Mouse (Mus musculus): ENCODE measurements at regions not wholly inside any gene's neighbourhood (a gene's known extent, or its start where the extent isn't known, plus 50 kb on each side); places are given as distances from the start of the nearest gene placed in this dataset.

DNA sequence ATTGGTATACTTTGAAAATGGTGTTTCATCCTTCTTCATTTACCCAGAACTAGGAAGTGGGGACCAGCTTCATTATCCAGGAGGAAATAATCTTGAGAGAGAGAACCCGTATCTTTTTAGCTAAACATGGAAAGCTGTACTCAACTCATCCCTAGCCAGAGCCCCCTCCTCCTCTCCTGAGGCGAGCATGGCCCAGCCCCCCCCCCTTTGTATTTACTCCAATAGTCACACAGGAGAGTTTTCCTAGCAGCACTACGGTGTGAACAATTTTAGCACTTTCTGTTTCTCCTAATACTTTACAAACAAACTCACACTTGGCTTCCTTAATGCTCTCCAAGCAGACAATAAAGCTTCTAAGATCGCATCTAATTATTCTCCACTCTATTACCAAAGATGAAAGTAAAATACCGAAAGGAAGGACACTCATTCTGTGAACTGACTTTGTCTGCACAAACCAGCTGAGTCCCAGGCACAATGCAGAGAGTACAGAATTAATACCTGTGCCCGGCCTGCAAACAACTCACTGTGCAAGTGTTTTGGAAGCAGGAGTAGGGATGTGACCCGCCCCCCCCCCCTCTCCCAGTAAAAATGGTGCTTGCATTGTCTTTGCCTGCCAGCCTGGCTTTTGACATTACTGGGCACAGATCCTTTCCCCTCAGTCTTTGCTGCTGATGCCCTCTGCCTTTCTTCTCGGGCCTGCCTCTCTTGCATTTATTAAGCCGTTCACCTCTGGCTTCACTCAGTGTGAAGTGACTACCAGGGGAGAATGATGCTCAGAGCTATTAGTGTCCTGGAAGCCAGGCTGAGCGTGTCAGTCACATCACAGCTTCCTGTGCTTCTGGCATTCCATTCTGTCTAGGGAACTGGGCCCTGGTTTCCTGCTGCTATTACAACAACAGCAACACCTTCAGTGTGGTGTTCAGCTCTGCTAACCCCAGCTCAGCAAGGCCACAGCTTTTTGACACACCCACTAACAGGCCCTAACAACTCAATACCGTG is 107.9 kb downstream of the Dad1 start:
- no peak for DNase-seq (ENCODE audit: low spot score)
- WGBS: 41% methylated on average over 11 of the region's 11 CpGs
- Histone ChIP-seq H3K4me1 (replicated peaks; ENCODE audit: control insufficient read depth, insufficient read depth, low read length) (no peaks in the 10 kb centered on the region; the same call in 1 of the 2 replicates), H3K27me3 (replicated peaks; ENCODE audit: control insufficient read depth, insufficient read depth, low read length) (no peaks in the 10 kb centered on the region), H3K9me3 (ENCODE audit: control insufficient read depth, low read length) (no peaks in the 10 kb centered on the region), H3K4me3 (ENCODE audit: low read depth, low read length) (no peak overlapping the region), H3K9ac (ENCODE audit: low read length) (no peak overlapping the region), H3K27ac (ENCODE audit: low read depth) (no peak overlapping the region), H3K36me3 (ENCODE audit: control insufficient read depth, insufficient read depth, low read length) (no peaks in the 10 kb centered on the region), H3K4me2 (ENCODE audit: low read length) (no peak overlapping the region)
- ATAC-seq (replicated peaks; ENCODE audit: low FRiP score, low TSS enrichment, low read depth): no peak

DNA sequence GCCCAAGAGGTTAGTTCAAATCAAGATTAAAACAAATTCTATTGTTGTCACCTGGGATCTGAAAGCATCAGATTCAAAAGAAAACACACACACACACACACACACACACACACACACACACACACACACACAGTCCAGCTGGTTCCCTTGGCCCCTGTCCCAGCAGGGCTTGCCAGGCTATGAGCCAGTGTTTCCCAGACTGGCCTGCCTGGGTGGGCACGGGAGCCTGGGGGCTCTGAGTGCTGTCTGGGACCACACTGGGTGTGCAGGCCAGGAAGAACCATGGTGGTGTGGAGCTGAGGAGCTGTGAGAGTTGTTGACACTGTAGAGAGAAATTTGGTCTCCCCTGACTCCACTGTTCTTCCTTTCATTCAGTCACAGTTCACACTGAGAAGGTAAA is 110.1 kb downstream of the Dad1 start:
- WGBS: 61% methylated on average over 1 of the region's 1 CpGs
- H3K9me3 ChIP-seq (ENCODE audit: control insufficient read depth, low read length): no peaks in the 10 kb centered on the region
- H3K27ac ChIP-seq (ENCODE audit: low read depth): no peak overlapping the region
- no peaks in the 10 kb centered on the region for H3K27me3 ChIP-seq (replicated peaks; ENCODE audit: control insufficient read depth, insufficient read depth, low read length)
- no peak for DNase-seq (ENCODE audit: low spot score)
- no peak for ATAC-seq (replicated peaks; ENCODE audit: low FRiP score, low TSS enrichment, low read depth)
- H3K4me2 ChIP-seq (ENCODE audit: low read length): no peak overlapping the region
- H3K9ac ChIP-seq (ENCODE audit: low read length): no peak overlapping the region
- no peaks in the 10 kb centered on the region; the same call in 1 of the 2 replicates for H3K4me1 ChIP-seq (replicated peaks; ENCODE audit: control insufficient read depth, insufficient read depth, low read length)
- H3K4me3 ChIP-seq (ENCODE audit: low read depth, low read length): no peak overlapping the region
- H3K36me3 ChIP-seq (ENCODE audit: control insufficient read depth, insufficient read depth, low read length): no peaks in the 10 kb centered on the region

DNA sequence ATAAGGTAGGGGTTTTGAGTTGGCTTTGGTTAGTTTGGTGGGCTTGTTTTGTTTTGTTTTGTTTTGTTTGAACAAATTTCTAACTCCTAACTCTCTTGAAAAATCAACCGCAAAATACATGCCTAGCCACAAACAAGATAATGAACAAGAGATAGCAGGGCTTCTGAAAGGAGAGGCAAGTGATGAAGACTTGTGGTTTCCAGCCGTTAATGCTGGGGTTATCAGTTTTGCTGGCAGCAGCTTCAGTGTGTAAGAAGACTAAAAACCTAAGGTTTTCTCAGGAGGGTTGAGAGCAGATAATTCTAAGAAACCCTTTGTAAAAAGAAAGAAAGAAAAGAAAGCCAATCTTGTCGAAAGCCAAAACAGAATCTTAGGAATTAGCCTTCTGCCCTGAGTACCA is 115.6 kb downstream of the Dad1 start:
- H3K27me3 ChIP-seq (replicated peaks; ENCODE audit: control insufficient read depth, insufficient read depth, low read length): no peaks in the 10 kb centered on the region
- no peak overlapping the region for H3K4me3 ChIP-seq (ENCODE audit: low read depth, low read length)
- H3K4me2 ChIP-seq (ENCODE audit: low read length): no peak overlapping the region
- H3K36me3 ChIP-seq (ENCODE audit: control insufficient read depth, insufficient read depth, low read length): no peaks in the 10 kb centered on the region
- H3K9ac ChIP-seq (ENCODE audit: low read length): no peak overlapping the region
- H3K27ac ChIP-seq (ENCODE audit: low read depth): no peak overlapping the region
- 83% methylated on average over 3 of the region's 3 CpGs for WGBS
- ATAC-seq (replicated peaks; ENCODE audit: low FRiP score, low TSS enrichment, low read depth) (no peak), DNase-seq (ENCODE audit: low spot score) (no peak)
- H3K4me1 ChIP-seq (replicated peaks; ENCODE audit: control insufficient read depth, insufficient read depth, low read length): no peaks in the 10 kb centered on the region
- H3K9me3 ChIP-seq (ENCODE audit: control insufficient read depth, low read length): no peaks in the 10 kb centered on the region

DNA sequence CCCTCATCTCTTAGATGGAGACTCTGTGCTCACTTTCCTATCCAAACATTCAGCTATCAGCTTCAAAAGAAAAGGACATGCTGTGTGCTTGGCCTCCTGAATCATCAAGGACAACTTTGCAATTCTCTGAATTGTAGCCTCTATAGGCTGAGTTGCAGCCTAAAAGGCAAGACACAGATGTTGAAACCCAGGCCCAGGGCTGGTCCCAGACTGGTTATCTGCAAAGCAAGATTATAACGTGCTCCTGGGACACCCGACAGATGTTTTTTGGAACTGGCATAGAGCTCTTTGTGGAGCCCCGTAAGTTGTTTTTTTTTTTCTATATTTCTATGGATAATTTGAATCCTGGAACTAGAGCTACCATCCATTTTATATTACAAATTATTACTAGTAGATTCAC is 117.4 kb downstream of the Dad1 start:
- Histone ChIP-seq H3K9me3 (ENCODE audit: control insufficient read depth, low read length) (no peaks in the 10 kb centered on the region), H3K9ac (ENCODE audit: low read length) (no peak overlapping the region), H3K4me3 (ENCODE audit: low read depth, low read length) (no peak overlapping the region), H3K4me2 (ENCODE audit: low read length) (no peak overlapping the region), H3K27me3 (replicated peaks; ENCODE audit: control insufficient read depth, insufficient read depth, low read length) (no peaks in the 10 kb centered on the region), H3K36me3 (ENCODE audit: control insufficient read depth, insufficient read depth, low read length) (no peaks in the 10 kb centered on the region), H3K4me1 (replicated peaks; ENCODE audit: control insufficient read depth, insufficient read depth, low read length) (no peaks in the 10 kb centered on the region), H3K27ac (ENCODE audit: low read depth) (no peak overlapping the region)
- no peak for DNase-seq (ENCODE audit: low spot score)
- 83% methylated on average over 3 of the region's 3 CpGs for WGBS
- ATAC-seq (replicated peaks; ENCODE audit: low FRiP score, low TSS enrichment, low read depth): no peak

DNA sequence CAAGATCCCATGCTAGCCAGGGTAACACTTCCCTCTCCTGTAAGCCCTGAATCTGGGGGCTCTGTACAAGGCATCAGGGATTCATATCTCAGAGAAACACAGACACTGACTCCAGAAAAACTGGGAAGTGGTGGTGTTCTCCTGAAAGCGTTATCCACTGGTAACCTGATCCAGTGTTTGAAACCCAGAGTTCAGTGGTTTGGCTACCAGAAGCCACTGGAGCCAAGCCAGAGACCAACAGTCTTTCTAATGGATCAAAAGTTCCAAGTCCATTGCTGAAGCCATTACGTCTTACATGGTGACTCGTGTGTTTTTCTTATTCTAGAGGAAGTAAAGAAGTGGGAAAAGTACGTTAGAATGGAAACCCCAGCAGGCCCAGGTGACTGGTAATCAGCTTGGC is 125.6 kb downstream of the Dad1 start:
- H3K9me3 ChIP-seq (ENCODE audit: control insufficient read depth, low read length): no peaks in the 10 kb centered on the region
- H3K4me1 ChIP-seq (replicated peaks; ENCODE audit: control insufficient read depth, insufficient read depth, low read length): peaks cover 3% of the 10 kb centered on the region; the same call in 1 of the 2 replicates
- H3K4me2 ChIP-seq (ENCODE audit: low read length): no peak overlapping the region
- no peak overlapping the region for H3K4me3 ChIP-seq (ENCODE audit: low read depth, low read length)
- ATAC-seq (replicated peaks; ENCODE audit: low FRiP score, low TSS enrichment, low read depth) (no peak), DNase-seq (ENCODE audit: low spot score) (peak; percentile 18)
- no peak overlapping the region for H3K27ac ChIP-seq (ENCODE audit: low read depth)
- H3K27me3 ChIP-seq (replicated peaks; ENCODE audit: control insufficient read depth, insufficient read depth, low read length): no peaks in the 10 kb centered on the region
- WGBS: 68% methylated on average over 4 of the region's 4 CpGs
- no peaks in the 10 kb centered on the region for H3K36me3 ChIP-seq (ENCODE audit: control insufficient read depth, insufficient read depth, low read length)
- H3K9ac ChIP-seq (ENCODE audit: low read length): no peak overlapping the region

DNA sequence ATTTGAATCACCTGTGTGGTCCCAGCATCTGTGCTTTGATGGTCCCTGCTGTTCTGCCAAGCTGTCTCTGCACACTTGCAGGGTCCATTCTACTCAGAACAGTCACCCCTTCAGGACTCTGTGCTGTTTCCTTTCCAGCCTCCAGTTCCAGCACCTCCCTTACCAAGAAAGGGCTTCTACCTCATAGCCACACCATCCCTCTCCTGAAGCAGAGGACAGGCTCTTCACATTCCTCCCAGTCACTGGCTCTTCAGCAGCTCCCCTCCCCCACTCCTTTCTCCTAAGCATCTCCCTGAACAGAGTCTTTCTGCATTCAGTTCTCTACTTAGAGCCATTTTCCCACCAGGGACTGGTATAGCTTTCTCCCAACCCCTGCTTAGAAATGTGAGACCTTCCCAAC is 128.4 kb downstream of the Dad1 start:
- H3K27me3 ChIP-seq (replicated peaks; ENCODE audit: control insufficient read depth, insufficient read depth, low read length): no peaks in the 10 kb centered on the region
- H3K4me3 ChIP-seq (ENCODE audit: low read depth, low read length): no peak overlapping the region
- H3K27ac ChIP-seq (ENCODE audit: low read depth): no peak overlapping the region
- no peaks in the 10 kb centered on the region for H3K9me3 ChIP-seq (ENCODE audit: control insufficient read depth, low read length)
- ATAC-seq (replicated peaks; ENCODE audit: low FRiP score, low TSS enrichment, low read depth) (no peak), DNase-seq (ENCODE audit: low spot score) (peak; percentile 40)
- no peak overlapping the region for H3K4me2 ChIP-seq (ENCODE audit: low read length)
- no peak overlapping the region for H3K9ac ChIP-seq (ENCODE audit: low read length)
- H3K4me1 ChIP-seq (replicated peaks; ENCODE audit: control insufficient read depth, insufficient read depth, low read length): peaks cover 11% of the 10 kb centered on the region; the same call in 1 of the 2 replicates
- H3K36me3 ChIP-seq (ENCODE audit: control insufficient read depth, insufficient read depth, low read length): no peaks in the 10 kb centered on the region

DNA sequence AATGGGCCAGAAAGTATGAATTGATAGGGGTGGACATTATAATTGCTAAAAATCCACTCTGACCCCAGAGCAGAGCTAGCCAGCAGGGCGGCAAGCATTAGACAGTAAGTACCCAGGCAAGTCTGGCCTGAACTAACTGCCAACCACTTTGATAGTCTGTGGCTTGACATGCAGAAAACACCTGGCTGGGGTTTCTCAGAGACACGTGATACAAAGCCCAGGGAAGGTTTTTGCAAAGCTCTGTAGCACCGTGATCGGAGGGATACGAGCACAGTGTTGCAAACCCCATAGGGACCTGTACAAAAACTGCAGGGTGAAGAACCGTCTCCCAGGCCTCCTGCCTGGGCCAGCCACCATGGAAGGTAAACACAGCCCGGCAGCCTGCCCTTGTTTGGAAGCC is 131.9 kb downstream of the Dad1 start:
- ATAC-seq (replicated peaks; ENCODE audit: low FRiP score, low TSS enrichment, low read depth) (no peak), DNase-seq (ENCODE audit: low spot score) (peak; percentile 46)
- Histone ChIP-seq H3K27me3 (replicated peaks; ENCODE audit: control insufficient read depth, insufficient read depth, low read length) (no peaks in the 10 kb centered on the region), H3K36me3 (ENCODE audit: control insufficient read depth, insufficient read depth, low read length) (no peaks in the 10 kb centered on the region), H3K4me2 (ENCODE audit: low read length) (no peak overlapping the region), H3K9me3 (ENCODE audit: control insufficient read depth, low read length) (no peaks in the 10 kb centered on the region), H3K4me3 (ENCODE audit: low read depth, low read length) (no peak overlapping the region), H3K27ac (ENCODE audit: low read depth) (no peak overlapping the region), H3K4me1 (replicated peaks; ENCODE audit: control insufficient read depth, insufficient read depth, low read length) (peaks cover 11% of the 10 kb centered on the region; the same call in 1 of the 2 replicates), H3K9ac (ENCODE audit: low read length) (no peak overlapping the region)
- WGBS: 46% methylated on average over 7 of the region's 7 CpGs

DNA sequence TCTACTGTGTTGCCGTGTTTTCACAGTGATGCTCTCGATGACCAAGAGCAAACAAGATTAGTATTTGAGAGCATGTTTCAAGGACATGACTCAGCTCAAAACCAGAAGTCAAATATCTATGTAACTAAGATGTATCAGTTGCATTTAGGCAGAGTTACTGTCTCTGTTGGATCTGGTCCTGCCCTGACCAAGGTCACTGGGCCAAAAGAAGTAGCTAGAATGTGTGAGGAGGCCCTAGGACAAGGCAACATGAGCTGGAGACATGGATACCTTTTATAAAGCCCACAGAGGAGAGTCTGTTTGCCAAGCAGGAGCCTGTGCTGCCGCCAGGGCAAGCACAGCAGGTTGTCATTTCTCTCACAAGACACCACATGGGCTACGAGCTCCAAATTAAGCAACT is 132.6 kb downstream of the Dad1 start:
- no peak overlapping the region for H3K4me2 ChIP-seq (ENCODE audit: low read length)
- DNase-seq (ENCODE audit: low spot score) (peak; percentile 34), ATAC-seq (replicated peaks; ENCODE audit: low FRiP score, low TSS enrichment, low read depth) (no peak)
- H3K4me1 ChIP-seq (replicated peaks; ENCODE audit: control insufficient read depth, insufficient read depth, low read length): peaks cover 11% of the 10 kb centered on the region; the same call in 1 of the 2 replicates
- no peak overlapping the region for H3K9ac ChIP-seq (ENCODE audit: low read length)
- 86% methylated on average over 4 of the region's 4 CpGs for WGBS
- H3K27ac ChIP-seq (ENCODE audit: low read depth): no peak overlapping the region
- no peaks in the 10 kb centered on the region for H3K36me3 ChIP-seq (ENCODE audit: control insufficient read depth, insufficient read depth, low read length)
- no peaks in the 10 kb centered on the region for H3K27me3 ChIP-seq (replicated peaks; ENCODE audit: control insufficient read depth, insufficient read depth, low read length)
- no peak overlapping the region for H3K4me3 ChIP-seq (ENCODE audit: low read depth, low read length)
- no peaks in the 10 kb centered on the region for H3K9me3 ChIP-seq (ENCODE audit: control insufficient read depth, low read length)

DNA sequence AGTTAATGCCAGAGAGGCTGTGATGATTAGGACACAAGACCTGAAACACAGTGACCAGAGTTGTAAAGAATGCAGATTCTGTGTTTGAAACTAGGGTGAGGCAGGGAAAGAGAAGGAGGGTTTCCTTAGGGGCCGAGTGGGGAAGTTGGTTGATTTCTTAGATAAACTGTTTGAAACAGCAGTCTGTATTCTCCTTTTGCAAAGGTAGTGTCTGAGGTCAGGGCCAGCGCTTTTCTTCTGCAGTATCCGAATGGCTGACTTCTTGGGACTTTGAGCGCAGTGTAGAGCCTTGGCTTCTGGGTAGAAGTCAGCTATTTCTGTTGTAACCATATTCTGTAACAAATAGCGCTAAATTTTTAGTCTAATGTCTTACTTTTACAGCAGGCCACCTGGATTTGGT is 133.7 kb downstream of the Dad1 start:
- ATAC-seq (replicated peaks; ENCODE audit: low FRiP score, low TSS enrichment, low read depth) (no peak), DNase-seq (ENCODE audit: low spot score) (no peak)
- Histone ChIP-seq H3K36me3 (ENCODE audit: control insufficient read depth, insufficient read depth, low read length) (no peaks in the 10 kb centered on the region), H3K9ac (ENCODE audit: low read length) (no peak overlapping the region), H3K4me1 (replicated peaks; ENCODE audit: control insufficient read depth, insufficient read depth, low read length) (peaks cover 8% of the 10 kb centered on the region; the same call in 1 of the 2 replicates), H3K9me3 (ENCODE audit: control insufficient read depth, low read length) (no peaks in the 10 kb centered on the region), H3K4me2 (ENCODE audit: low read length) (no peak overlapping the region), H3K4me3 (ENCODE audit: low read depth, low read length) (no peak overlapping the region), H3K27me3 (replicated peaks; ENCODE audit: control insufficient read depth, insufficient read depth, low read length) (no peaks in the 10 kb centered on the region), H3K27ac (ENCODE audit: low read depth) (no peak overlapping the region)
- WGBS: 80% methylated on average over 5 of the region's 5 CpGs

Measured in intestine, embryonic 14.5 days (tissue).